Mouse (Mus musculus) left cerebral cortex, postnatal 10 days (tissue): ENCODE measurements around the gene Zfp369. TPM values are rescaled to one million over a fixed set of nuclear protein-coding genes. Genes with fewer than 3 reads are reported as not detected.
"Not testable (repeated sequence)": the region's sequence is repeated elsewhere in the genome, so short reads cannot be mapped to it uniquely, and the experiment has no call there.

Experiments used
- DNase-seq, 2 experiments: peaks; one replicate each; pipeline ENCODE4 v3.0.0; 2021 to 2022; ENCODE audit warnings: low spot score in 2 of 2, mixed read lengths in 1 of 2; ENCODE audit errors: extremely low spot score in 1 of 2
- intact Hi-C: fragments of 180-260 bp; cut with DNase I; formaldehyde crosslinking; loops from one replicate; pipeline ENCODE4 v1.15.1; 2025
- total RNA-seq, 2 experiments: library from RNA; stranded (reverse); gene quantifications; 2 replicates each; pipeline ENCODE4 v1.2.3; 2021

Gene Zfp369
- total RNA-seq, 2 experiments from 2014 or later = 62.5 to 64.7 TPM

GRCm38 (mm10) chr13:65351768-65352167 is 73.2 kb downstream of the Zfp369 start:
- intact Hi-C loops, DNase-seq: not testable (repeated sequence)

Other genes starting within 250 kb of the Zfp369 start
- not detected for gene Spata31d1c, start 245.8 kb upstream of the Zfp369 start, total RNA-seq
- not detected for gene Prss47, start 226.1 kb upstream of the Zfp369 start, total RNA-seq
- gene Mfsd14b, start 165.8 kb upstream of the Zfp369 start, total RNA-seq = 10 to 100 TPM; 28.7 to 33.4 TPM
- not detected for gene Olfr465-ps1, start 140.7 kb upstream of the Zfp369 start, total RNA-seq
- gene Olfr466, start 128.6 kb upstream of the Zfp369 start, total RNA-seq = not detected
- under 1 TPM in 1 of 2 experiments, not detected in 1; 0.09 TPM for gene Nlrp4f, start 72.8 kb upstream of the Zfp369 start, total RNA-seq
- under 1 TPM; 0.75 to 0.79 TPM for gene Gm10775, start 19.3 kb upstream of the Zfp369 start, total RNA-seq
- not detected for gene Gm10139, start 233.9 kb downstream of the Zfp369 start, total RNA-seq